Comparison of ENCODE assay signal across 8 mouse cellular contexts in the genomic region with DNA sequence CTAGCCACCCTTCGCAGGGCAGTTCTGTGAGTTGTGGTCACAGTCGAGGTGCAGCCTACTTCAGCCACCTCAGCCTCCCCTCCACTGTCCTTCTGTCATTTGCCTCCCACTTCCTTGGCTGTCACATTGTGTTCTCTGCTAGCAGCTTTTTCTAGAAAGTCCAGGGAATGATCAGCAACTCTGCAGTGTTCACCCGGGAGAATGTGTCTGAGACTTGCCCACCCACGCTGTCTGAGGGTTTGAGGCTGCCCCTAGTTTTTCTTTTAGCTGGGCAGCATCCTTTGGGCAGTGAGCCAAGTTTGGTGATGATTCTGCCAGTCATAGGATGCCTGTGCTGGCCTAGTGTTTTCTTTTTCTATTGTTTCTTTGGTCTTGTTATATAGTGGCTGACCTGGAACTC. TPM values are rescaled to one million over a fixed set of nuclear protein-coding genes. Genes with fewer than 3 reads are reported as not detected.
DNase-seq lines count a peak whose midpoint lies in the region; ATAC-seq lines count a peak whose summit lies in the region.

No protein-coding gene starts in this region.

- 62% methylated on average over 4 of the region's 4 CpGs for whole genome bisulfite sequencing in kidney, embryonic 14.5 days
- WGBS in forebrain, embryonic 12.5 days = 83% methylated on average over 4 of the region's 4 CpGs
- 75% methylated on average over 4 of the region's 4 CpGs for WGBS in limb, embryonic 13.5 days
- 61% methylated on average over 4 of the region's 4 CpGs for WGBS in stomach, embryonic 16.5 days

- no peak for ATAC-seq in kidney, embryonic 14.5 days (ENCODE audit: low FRiP score, low TSS enrichment)
- ATAC-seq in forebrain, embryonic 12.5 days (ENCODE audit: low FRiP score) = no peak
- no peak for ATAC-seq in limb, embryonic 13.5 days (ENCODE audit: low FRiP score, low read depth)
- no peak for ATAC-seq in stomach, embryonic 16.5 days (ENCODE audit: insufficient read depth, low FRiP score)
- no peak for ATAC-seq in frontal cortex, adult (ENCODE audit: low TSS enrichment)

- no peaks in the 10 kb centered on the region for H3K9me3 ChIP-seq in kidney, embryonic 14.5 days (ENCODE audit: control insufficient read depth, low read length)
- no peaks in the 10 kb centered on the region for H3K9me3 ChIP-seq in forebrain, embryonic 12.5 days
- no peaks in the 10 kb centered on the region for H3K9me3 ChIP-seq in limb, embryonic 13.5 days
- no peaks in the 10 kb centered on the region for H3K9me3 ChIP-seq in stomach, embryonic 16.5 days (replicated peaks; ENCODE audit: control insufficient read depth, low read length)

- DNase-seq in kidney, adult 11 months = no peak
- peak; percentile 45 for DNase-seq in MN1 (ENCODE audit: low spot score)
- no peak for DNase-seq in embryo, embryonic 10 days (ENCODE audit: low spot score)

- no peaks in the 10 kb centered on the region for H3K36me3 ChIP-seq in kidney, embryonic 14.5 days (ENCODE audit: control insufficient read depth, insufficient read depth, low read length)
- no peaks in the 10 kb centered on the region; the same call in 1 of the 2 replicates for H3K36me3 ChIP-seq in forebrain, embryonic 12.5 days (replicated peaks)
- H3K36me3 ChIP-seq in limb, embryonic 13.5 days = no peaks in the 10 kb centered on the region
- H3K36me3 ChIP-seq in stomach, embryonic 16.5 days (ENCODE audit: control insufficient read depth, insufficient read depth, low read length) = no peaks in the 10 kb centered on the region

- no peak overlapping the region for H3K27ac ChIP-seq in kidney, embryonic 14.5 days (ENCODE audit: low read depth, low read length)
- no peak overlapping the region for H3K27ac ChIP-seq in forebrain, embryonic 12.5 days
- no peak overlapping the region for H3K27ac ChIP-seq in limb, embryonic 13.5 days
- no peak overlapping the region for H3K27ac ChIP-seq in stomach, embryonic 16.5 days (ENCODE audit: low read length)

- no peaks in the 10 kb centered on the region for H3K27me3 ChIP-seq in kidney, embryonic 14.5 days (ENCODE audit: control insufficient read depth, insufficient read depth, low read length)
- H3K27me3 ChIP-seq in forebrain, embryonic 12.5 days = no peaks in the 10 kb centered on the region
- H3K27me3 ChIP-seq in limb, embryonic 13.5 days = no peaks in the 10 kb centered on the region
- no peaks in the 10 kb centered on the region for H3K27me3 ChIP-seq in stomach, embryonic 16.5 days (ENCODE audit: control insufficient read depth, insufficient read depth, low read length)

- H3K4me3 ChIP-seq in kidney, embryonic 14.5 days (ENCODE audit: low read length) = peak overlapping the region; percentile 100
- peak overlapping the region; percentile 99 for H3K4me3 ChIP-seq in forebrain, embryonic 12.5 days (replicated peaks)
- H3K4me3 ChIP-seq in limb, embryonic 13.5 days = peak overlapping the region; percentile 92
- H3K4me3 ChIP-seq in stomach, embryonic 16.5 days (replicated peaks; ENCODE audit: low read length) = no peak overlapping the region

- H3K4me2 ChIP-seq in kidney, embryonic 14.5 days (replicated peaks; ENCODE audit: low read depth, low read length) = peak overlapping the region; percentile 97
- H3K4me2 ChIP-seq in forebrain, embryonic 12.5 days = peak overlapping the region; percentile 98
- H3K4me2 ChIP-seq in limb, embryonic 13.5 days (replicated peaks) = peak overlapping the region; percentile 97
- H3K4me2 ChIP-seq in stomach, embryonic 16.5 days (ENCODE audit: low read depth, low read length) = peak overlapping the region; percentile 98

- peak overlapping the region; percentile 96; the same call in 1 of the 2 replicates for H3K9ac ChIP-seq in kidney, embryonic 14.5 days (ENCODE audit: low read depth, low read length)
- H3K9ac ChIP-seq in forebrain, embryonic 12.5 days = peak overlapping the region; percentile 21; the same call in 1 of the 2 replicates
- H3K9ac ChIP-seq in limb, embryonic 13.5 days = peak overlapping the region; percentile 97
- H3K9ac ChIP-seq in stomach, embryonic 16.5 days (ENCODE audit: low read length) = peak overlapping the region; percentile 95

- peaks cover 29% of the 10 kb centered on the region for H3K4me1 ChIP-seq in kidney, embryonic 14.5 days (ENCODE audit: control insufficient read depth, insufficient read depth, low read length)
- H3K4me1 ChIP-seq in forebrain, embryonic 12.5 days = peaks cover 59% of the 10 kb centered on the region
- peaks cover 51% of the 10 kb centered on the region for H3K4me1 ChIP-seq in limb, embryonic 13.5 days
- peaks cover 54% of the 10 kb centered on the region for H3K4me1 ChIP-seq in stomach, embryonic 16.5 days (ENCODE audit: control insufficient read depth, insufficient read depth, low read length)

RNA-seq across cellular contexts. Expression of a gene that starts 2.0 kb away (rescaled TPM):
- polyA plus RNA-seq in kidney, embryonic 14.5 days (2014; fragmentation: Nextera tagmentation; extraction: Ambion mirVana) = 21.9 and 29.2 TPM in 2 replicates
- polyA plus RNA-seq in forebrain, embryonic 12.5 days (2016; fragmentation: Nextera tagmentation; extraction: Ambion mirVana) = 27.6 and 28.2 TPM in 2 replicates
- polyA plus RNA-seq in limb, embryonic 13.5 days (2015; fragmentation: Nextera tagmentation; extraction: Ambion mirVana) = 19.2 and 20.2 TPM in 2 replicates
- polyA plus RNA-seq in stomach, embryonic 16.5 days (2015; fragmentation: Nextera tagmentation; extraction: Ambion mirVana) = 11.8 and 13.9 TPM in 2 replicates

RNA-seq across cellular contexts. Expression of a gene that starts 14.9 kb away (rescaled TPM):
- polyA plus RNA-seq in kidney, embryonic 14.5 days (2014; fragmentation: Nextera tagmentation; extraction: Ambion mirVana) = 70.8 and 80.6 TPM in 2 replicates
- 87.5 and 89.3 TPM in 2 replicates for polyA plus RNA-seq in forebrain, embryonic 12.5 days (2016; fragmentation: Nextera tagmentation; extraction: Ambion mirVana)
- 74.5 and 80.0 TPM in 2 replicates for polyA plus RNA-seq in limb, embryonic 13.5 days (2015; fragmentation: Nextera tagmentation; extraction: Ambion mirVana)
- polyA plus RNA-seq in stomach, embryonic 16.5 days (2015; fragmentation: Nextera tagmentation; extraction: Ambion mirVana) = 62.5 and 66.3 TPM in 2 replicates

RNA-seq across cellular contexts. Expression of a gene that starts 41.0 kb away (rescaled TPM):
- polyA plus RNA-seq in kidney, embryonic 14.5 days (2014; fragmentation: Nextera tagmentation; extraction: Ambion mirVana) = 101 and 102 TPM in 2 replicates
- 77.1 and 89.4 TPM in 2 replicates for polyA plus RNA-seq in forebrain, embryonic 12.5 days (2016; fragmentation: Nextera tagmentation; extraction: Ambion mirVana)
- 73.0 and 77.4 TPM in 2 replicates for polyA plus RNA-seq in limb, embryonic 13.5 days (2015; fragmentation: Nextera tagmentation; extraction: Ambion mirVana)
- 51.3 and 53.7 TPM in 2 replicates for polyA plus RNA-seq in stomach, embryonic 16.5 days (2015; fragmentation: Nextera tagmentation; extraction: Ambion mirVana)

RNA-seq across cellular contexts. Expression of a gene that starts 41.5 kb away (rescaled TPM):
- 121 and 126 TPM in 2 replicates for polyA plus RNA-seq in kidney, embryonic 14.5 days (2014; fragmentation: Nextera tagmentation; extraction: Ambion mirVana)
- 152 and 156 TPM in 2 replicates for polyA plus RNA-seq in forebrain, embryonic 12.5 days (2016; fragmentation: Nextera tagmentation; extraction: Ambion mirVana)
- 127 and 128 TPM in 2 replicates for polyA plus RNA-seq in limb, embryonic 13.5 days (2015; fragmentation: Nextera tagmentation; extraction: Ambion mirVana)
- 102 and 114 TPM in 2 replicates for polyA plus RNA-seq in stomach, embryonic 16.5 days (2015; fragmentation: Nextera tagmentation; extraction: Ambion mirVana)

RNA-seq across cellular contexts. Expression of a gene that starts 48.1 kb away (rescaled TPM):
- not detected in 2 replicates for polyA plus RNA-seq in kidney, embryonic 14.5 days (2014; fragmentation: Nextera tagmentation; extraction: Ambion mirVana)
- polyA plus RNA-seq in forebrain, embryonic 12.5 days (2016; fragmentation: Nextera tagmentation; extraction: Ambion mirVana) = 0.15 TPM in 1 of 2 replicates, not detected in the other
- not detected in 2 replicates for polyA plus RNA-seq in limb, embryonic 13.5 days (2015; fragmentation: Nextera tagmentation; extraction: Ambion mirVana)
- not detected in 2 replicates for polyA plus RNA-seq in stomach, embryonic 16.5 days (2015; fragmentation: Nextera tagmentation; extraction: Ambion mirVana)

Comparison
In these comparisons a context has a peak if more than half of its experiments do, and no peak if none do; other contexts are left out.
1. H3K9ac ChIP-seq: peak in every context shown above with its lines; median percentile 97 in limb, embryonic 13.5 days; 96 in kidney, embryonic 14.5 days; 95 in stomach, embryonic 16.5 days; 21 in forebrain, embryonic 12.5 days.